Mouse (Mus musculus): ENCODE measurements at regions not wholly inside any gene's neighbourhood (a gene's known extent, or its start where the extent isn't known, plus 50 kb on each side); places are given as distances from the start of the nearest gene placed in this dataset.
"Not testable (repeated sequence)": the region's sequence is repeated elsewhere in the genome, so short reads cannot be mapped to it uniquely, and the experiment has no call there.

GRCm38 (mm10) chr1:112785135-112785681 is 920.5 kb upstream of the Dsel start:
- DNase-seq: no peak

- DNase-seq: no peak
These were observed 915.1 kb upstream of the Dsel start for GRCm38 (mm10) chr1:112779801-112780200.

GRCm38 (mm10) chr1:112778551-112778950 is 913.8 kb upstream of the Dsel start:
- DNase-seq: no peak

- DNase-seq: not testable (repeated sequence)
These were observed 885.9 kb upstream of the Dsel start for GRCm38 (mm10) chr1:112750643-112751042.

- DNase-seq: peak; percentile 38
These were observed 883.8 kb upstream of the Dsel start for GRCm38 (mm10) chr1:112748497-112748896.

- DNase-seq: no peak
These were observed 839.2 kb upstream of the Dsel start for GRCm38 (mm10) chr1:112703939-112704338.

- no peak for DNase-seq
These were observed 794.2 kb upstream of the Dsel start for GRCm38 (mm10) chr1:112658960-112659359.

GRCm38 (mm10) chr1:112638342-112638741 is 773.6 kb upstream of the Dsel start:
- no peak for DNase-seq
